Mouse (Mus musculus) right cerebral cortex, postnatal 25 days (tissue): ENCODE results near the gene Pmis2.

Source experiments
- DNase-seq: peaks from one replicate; pipeline ENCODE4 v3.0.0; 2022

Gene Pmis2

GRCm38 (mm10) chr7:30671480-30671879 lies at the start of gene Pmis2:
Gene Pmis2 (minus strand): TSS chr7:30671605.
- no peak for DNase-seq

GRCm38 (mm10) chr7:30719669-30720068 lies 48.3 kb upstream of the Pmis2 start:
- no peak for DNase-seq

GRCm38 (mm10) chr7:30717716-30718046 lies 46.3 kb upstream of the Pmis2 start:
- no peak for DNase-seq

- peak; percentile 48 for DNase-seq
These were observed 45.8 kb upstream of the Pmis2 start for GRCm38 (mm10) chr7:30717006-30717715.

DNA sequence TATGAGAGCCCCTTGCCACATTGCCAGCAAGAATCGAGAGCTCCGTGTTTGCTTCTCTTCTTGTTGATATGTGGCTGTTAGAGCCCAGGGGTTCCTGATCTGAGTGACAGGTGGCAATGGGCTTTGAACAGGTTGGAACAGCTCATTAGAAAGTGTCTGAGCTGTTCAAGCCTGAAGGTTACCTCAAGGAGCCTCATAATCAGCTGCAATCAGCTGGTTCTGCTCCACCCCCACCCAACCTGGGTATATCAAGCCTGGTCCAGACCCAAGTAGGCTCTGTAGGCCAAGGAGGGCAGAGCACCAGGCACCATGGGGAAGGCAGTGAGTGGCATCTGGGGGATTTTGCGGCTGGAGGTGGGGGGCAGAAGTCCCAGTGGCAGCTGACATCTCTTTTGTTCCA lies 40.5 kb upstream of the Pmis2 start, which contains the start of gene Atp4a:
Gene Atp4a (plus strand): TSS at position 268 of the 400 bp plus-strand sequence.
- no peak for DNase-seq

DNA sequence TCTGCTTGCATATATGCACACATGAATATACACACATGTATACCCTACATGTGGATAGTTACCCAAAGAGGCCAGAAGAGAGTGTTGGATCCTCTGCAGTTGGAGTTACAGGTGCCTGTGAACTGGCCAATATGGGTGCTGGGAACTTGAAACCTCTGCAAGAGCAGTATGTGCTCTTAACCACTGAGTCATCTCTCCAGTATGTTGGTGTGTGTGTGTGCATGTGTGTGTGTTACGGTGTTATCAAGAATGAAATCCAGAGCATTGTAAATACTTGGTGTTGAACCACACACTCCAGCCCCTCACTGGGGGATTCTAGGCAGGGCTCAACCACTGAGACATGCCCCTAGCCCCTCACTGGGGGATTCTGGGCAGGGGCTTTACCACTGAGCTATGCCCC lies 36.0 kb upstream of the Pmis2 start:
- DNase-seq = no peak

DNA sequence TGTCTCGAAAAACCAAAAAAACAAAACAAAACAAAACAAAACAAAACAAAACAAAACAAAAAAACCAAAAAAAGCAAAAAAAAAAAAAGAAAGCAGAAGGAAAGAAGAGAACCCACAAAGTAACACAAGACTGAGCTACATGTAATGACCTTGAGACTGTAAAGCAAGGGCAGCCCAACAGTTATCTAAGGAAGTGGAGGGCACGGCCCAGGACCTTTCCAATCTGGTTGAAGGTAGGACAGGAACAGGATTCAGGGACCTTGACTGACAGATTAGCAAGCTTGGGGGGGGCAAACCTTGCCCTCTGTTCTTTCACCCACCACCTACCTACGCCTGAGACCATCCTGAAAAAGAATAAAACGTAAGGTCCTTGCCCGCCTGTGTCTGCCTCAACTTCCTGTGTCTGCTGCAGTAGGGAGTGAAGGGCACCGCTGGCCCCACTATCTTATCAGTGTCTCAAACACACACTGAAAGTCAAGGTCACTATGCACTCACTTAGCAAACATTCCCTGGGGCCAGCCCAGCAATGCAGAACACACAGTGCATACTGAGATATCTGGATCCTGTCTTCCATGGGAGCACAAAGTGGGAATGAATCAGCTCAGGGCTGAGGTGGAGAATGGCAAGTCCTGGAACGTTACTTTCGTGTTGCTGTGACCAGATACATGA lies 34.9 kb upstream of the Pmis2 start:
- no peak for DNase-seq

DNA sequence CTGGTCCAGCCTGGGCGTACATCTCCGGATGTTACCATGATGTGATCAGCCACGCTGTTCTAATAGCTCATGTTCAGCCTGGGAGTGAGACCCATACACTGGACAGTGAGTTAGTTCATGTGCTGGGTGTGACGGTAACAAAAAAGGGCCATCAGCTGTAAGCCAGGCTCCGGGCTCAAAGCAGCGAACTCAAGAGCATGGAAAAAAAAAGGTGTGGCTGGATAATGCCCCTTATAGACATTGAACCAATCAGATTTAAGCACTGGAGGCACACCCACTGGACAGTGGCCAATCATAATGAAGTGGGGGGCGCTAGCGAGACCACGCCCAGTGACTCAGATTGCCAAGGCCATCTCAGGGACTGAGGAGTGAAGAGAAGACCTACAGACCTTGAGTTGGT lies 27.2 kb upstream of the Pmis2 start, which contains the start of gene 2200002J24Rik:
Gene 2200002J24Rik (plus strand): TSS at position 338 of the 400 bp plus-strand sequence.
- DNase-seq = no peak

- DNase-seq = no peak
These were observed 26.7 kb upstream of the Pmis2 start for GRCm38 (mm10) chr7:30698101-30698500.

DNA sequence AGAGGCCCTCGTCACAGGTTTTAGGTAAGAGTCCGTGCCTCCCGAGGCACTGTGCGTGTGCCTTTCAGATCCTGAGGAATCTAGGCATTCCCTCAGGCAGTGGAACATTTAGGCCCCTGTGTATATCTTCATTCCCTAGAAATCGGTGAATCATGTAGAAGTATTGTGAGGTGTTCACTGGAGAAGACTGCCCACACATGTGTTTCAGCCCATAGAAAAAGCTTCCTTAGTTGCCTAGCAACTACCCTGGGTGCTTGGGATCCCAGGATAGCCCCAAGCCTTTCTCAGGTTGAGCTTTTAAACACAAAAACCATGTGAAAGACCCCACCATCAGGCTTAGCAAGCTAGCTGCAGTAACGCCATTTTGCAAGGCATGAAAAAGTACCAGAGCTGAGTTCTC lies 16.9 kb upstream of the Pmis2 start:
- peak; percentile 6 for DNase-seq

GRCm38 (mm10) chr7:30683425-30683824 lies 12.0 kb upstream of the Pmis2 start:
- DNase-seq = no peak

DNA sequence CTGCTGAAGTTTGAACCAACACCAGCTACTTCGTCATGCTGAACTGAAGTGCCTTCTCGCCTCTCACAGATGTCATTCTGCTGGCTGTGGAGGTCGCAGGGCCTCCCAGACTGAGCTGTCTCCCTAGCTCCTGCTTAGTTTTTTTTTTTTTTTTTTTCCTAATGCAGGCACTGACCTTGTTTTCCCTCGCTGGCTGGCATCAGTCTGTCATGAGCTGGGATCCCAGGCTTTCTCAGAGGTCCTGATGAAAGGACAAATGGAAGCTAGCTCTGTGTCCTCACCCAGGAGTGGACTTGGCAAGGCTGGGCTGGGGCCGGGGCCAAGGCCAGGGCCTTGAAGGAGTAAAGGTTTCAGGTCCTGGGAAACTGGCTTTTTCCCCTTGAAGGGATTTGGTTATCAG lies 10.5 kb upstream of the Pmis2 start:
- no peak for DNase-seq

GRCm38 (mm10) chr7:30678263-30678975 lies 7.0 kb upstream of the Pmis2 start:
- DNase-seq = no peak

DNA sequence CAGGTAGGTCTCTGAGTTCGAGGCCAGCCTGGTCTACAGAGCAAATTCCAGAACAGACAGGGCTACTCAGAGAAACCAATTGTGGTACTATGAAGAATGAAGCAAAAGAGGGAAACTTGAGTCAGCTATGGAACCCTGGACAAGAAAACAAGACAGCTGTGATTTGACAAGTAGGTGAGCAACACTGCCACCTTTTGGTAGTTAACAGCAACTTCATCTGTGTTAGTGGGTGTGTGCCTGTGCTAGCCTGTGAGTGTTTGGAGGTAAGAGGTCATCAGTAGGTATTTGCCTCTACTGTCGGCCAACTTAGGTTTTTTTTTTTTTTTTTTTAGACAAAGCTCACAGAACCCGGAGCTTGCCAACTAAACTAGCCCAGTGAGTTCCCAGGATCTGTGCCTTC lies 2.2 kb downstream of the Pmis2 start:
- no peak for DNase-seq

DNA sequence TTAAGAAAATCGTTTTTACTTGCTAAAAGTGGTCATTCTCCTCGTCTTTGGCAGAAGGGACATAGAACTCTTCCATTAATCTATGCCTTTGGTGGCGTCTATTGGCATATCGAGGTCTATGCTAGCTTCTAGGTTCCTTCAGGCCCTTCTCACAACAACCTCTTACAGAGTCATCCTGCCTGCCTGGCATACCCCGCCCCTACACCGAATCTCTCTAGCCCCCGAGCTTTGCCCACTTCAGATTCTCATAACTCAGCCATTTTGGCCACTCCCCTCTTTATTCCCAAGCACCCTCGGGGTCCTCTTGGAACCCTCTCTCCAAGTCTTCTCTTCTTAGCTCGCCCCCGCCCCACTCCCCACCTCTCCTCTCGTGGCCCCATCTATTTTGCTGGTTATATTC lies 6.1 kb downstream of the Pmis2 start:
- DNase-seq = no peak

DNA sequence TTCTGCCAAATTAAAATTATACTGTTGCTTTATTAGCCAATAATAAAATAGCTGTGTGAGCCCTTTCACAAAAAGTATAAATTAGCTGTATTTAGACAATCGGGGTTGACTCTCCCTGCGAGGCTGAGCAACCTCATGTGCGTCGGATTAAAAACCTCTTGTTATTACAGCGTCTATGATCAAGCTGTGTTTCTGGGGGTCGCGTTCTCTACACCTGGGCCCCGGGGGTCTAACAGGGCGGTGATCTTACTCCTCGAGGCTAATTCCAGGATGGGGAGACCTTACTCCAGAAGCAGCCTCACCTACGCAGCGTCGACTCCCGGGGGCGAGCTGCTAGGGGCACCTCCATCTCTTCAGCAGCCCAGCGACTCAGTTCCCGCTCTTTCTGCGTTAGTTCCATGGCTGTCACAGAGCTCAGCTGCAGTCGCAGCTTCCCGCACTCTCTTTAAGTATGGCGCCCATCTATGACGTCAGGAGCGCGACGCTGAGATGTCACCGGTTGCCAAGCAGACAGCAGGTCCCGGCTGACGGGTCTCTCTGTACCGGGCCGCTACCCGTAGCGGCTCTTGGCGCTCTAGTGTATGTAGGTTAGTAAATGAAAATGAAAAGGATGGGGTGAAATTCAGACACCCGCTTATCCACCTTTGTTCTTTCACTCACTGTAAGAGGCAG lies 6.7 kb downstream of the Pmis2 start, which contains the start of gene Haus5:
Gene Haus5 (minus strand): TSS at position 466 of the 672 bp plus-strand sequence.
- DNase-seq = peak; percentile 88

- DNase-seq = peak; percentile 98
These were observed 21.5 kb downstream of the Pmis2 start, which contains the start of gene Rbm42 for GRCm38 (mm10) chr7:30649591-30650540. Gene Rbm42 (minus strand): TSS chr7:30650317.

DNA sequence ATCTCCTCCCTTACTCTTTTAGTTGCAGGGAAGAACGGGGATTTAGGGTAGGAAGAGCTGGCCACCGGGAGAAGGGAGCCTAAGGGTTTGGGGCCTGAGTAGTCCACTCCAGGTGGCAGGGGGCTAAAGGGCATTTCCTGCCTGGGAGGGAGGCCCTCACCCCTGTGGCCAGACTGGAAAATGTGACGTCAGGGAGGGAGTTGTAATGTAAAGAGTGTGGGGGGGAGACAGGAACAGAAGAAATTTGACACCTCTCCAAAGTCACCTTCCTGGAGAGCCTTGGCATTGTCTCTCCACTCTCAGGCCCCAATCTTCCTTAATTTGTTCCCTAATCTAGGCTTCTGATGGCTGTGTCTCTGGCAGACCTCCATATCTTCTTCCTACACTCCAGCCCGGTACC lies 32.3 kb downstream of the Pmis2 start:
- no peak for DNase-seq

- no peak for DNase-seq
These were observed 35.0 kb downstream of the Pmis2 start for GRCm38 (mm10) chr7:30636395-30636794.

DNA sequence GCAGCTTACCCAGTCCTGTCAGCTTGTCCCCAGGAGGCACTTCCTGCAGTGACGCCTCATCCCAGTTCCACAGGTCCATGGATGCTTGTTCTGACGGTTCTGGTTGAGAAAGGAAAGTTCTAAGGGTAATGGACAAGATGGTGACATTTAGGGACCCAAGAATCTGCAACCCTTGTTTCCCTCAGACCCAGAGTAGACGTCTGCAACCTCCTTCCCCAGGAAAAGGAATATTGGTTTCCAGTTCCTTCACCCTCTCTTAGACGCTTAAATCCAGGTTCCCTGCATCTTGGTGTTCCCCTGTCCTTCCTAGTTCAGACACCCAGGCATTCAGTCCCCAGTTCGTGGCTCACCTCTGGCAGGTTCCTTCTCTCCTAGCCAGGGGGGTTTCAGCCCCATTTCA lies 35.7 kb downstream of the Pmis2 start, which contains the start of gene Etv2:
Gene Etv2 (minus strand): TSS at position 101 of the 400 bp plus-strand sequence.
- DNase-seq = no peak

- no peak for DNase-seq
These were observed 36.8 kb downstream of the Pmis2 start for GRCm38 (mm10) chr7:30634621-30635020.
